Mouse (Mus musculus): ENCODE measurements at regions not wholly inside any gene's neighbourhood (a gene's known extent, or its start where the extent isn't known, plus 50 kb on each side); places are given as distances from the start of the nearest gene placed in this dataset.

- no peak for TF ChIP-seq USF1 (IDR thresholded peaks at IDR 0.05; ENCODE audit: low read depth)
- no peak for TF ChIP-seq POLR2A (IDR thresholded peaks at IDR 0.05; ENCODE audit: insufficient read length, low read depth)
Measured at GRCm38 (mm10) chr5:119326895-119327294, 343.6 kb upstream of the Tbx3 start.
